Mouse (Mus musculus) layer of hippocampus, adult 11-12 months (tissue): ENCODE measurements around the gene Fam124a.
"Not testable (repeated sequence)": the region's sequence is repeated elsewhere in the genome, so short reads cannot be mapped to it uniquely, and the experiment has no call there.

Experiments used
- DNase-seq: peaks from one replicate; pipeline ENCODE4 v3.0.0; 2022; ENCODE audit warnings: low spot score

Gene Fam124a

DNA sequence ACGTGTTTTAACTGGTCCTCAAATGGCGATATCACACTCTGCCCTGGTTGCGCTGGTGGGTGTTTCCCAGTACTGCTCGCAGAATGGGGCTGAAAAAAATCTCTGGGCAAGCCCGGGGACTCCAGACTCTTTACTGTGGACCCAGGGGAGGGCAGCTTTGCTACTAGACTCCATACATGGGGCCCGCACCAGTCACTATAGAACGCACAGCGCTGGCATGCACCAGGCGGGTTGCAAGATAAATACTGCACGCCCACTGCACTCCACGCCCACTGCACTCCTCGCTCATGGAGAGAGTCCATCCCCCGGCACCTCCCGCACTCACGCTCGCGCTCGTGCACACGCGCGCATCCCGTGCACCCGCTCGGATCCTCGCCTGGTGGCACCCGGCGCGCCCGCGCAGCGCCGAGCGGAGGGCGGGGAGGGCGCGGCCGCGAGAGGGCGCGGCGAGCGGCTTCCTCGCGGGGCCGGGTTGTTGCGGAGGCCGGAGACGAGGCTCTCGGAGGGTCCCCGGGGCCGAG lies at the start of gene Fam124a:
TSS of gene Fam124a (plus strand) at position 429 of the 521 bp plus-strand sequence.
- DNase-seq: peak; percentile 76

DNA sequence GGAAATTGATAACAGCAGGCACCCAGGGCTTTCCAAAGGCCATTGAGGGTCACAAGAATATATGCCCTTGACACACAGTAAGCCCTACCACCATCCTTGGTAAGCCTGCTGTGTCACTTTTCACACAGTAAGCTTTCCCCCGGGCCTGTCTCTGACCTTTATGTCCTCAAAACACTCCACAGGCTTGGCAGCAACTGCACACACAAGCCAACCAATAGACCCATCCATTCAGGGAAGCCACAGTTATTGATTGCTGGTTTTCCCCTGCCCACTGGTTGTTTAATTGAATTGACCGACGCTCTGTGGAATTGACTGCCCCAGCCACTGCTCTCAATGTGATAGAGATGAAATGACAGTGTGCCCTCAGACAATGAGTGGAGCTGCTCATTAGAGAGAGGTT lies 49.3 kb upstream of the Fam124a start:
- DNase-seq: no peak

DNA sequence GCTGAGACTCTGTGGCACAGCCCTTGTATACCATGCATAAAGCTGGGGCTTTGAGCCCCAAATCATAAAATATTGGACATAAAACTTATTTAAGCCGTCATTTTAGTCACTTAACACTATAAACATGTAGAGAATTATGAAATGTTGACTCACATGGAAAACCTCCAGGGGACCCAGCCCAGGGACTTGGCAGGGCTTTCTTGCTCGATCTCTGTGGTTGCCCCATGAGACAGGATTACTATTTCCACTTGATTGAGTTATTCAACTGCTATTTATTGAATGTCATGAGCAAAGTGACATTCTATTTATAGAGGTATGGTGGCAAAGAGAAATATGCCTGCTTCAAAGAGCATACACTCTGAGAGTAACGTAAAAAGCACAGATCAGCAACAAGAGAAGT lies 46.2 kb upstream of the Fam124a start:
- DNase-seq: no peak

DNA sequence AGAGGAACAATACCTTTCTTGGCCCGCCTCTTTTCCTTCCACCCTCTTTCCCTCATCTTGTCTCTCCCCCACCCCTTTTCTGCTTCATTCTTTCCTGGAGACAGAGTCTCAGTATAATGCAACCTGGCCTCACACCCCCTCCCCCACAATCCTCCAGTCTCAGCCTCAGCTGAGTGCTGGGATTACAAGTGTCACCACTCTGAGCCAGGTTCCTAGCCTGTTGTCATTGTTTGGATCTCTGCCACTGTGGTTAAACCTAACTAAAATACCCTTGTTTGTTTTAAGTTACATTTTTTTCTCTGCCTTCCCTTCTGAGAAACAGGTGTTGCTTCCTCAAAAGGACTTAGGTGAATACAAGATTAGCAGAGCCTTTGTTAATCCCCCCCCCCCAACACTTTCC lies 42.7 kb upstream of the Fam124a start:
- no peak for DNase-seq

DNA sequence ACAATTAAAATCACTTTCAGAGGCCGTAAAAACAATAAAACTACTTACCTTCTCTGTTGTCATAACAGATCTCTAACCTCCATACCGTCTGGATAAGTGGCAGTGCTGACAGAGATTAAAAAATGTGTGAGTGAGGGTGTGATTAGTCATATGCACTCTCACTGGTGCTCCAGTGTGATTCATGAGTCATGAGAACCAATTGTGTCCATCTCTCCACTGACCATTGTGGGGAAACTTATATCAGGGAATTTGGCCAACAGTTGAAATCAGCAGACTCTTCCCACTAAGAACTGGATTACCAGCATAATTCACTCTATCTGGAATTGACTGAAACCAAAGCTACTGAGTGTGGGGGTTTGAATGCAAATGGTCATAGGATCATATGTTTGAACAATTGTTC lies 24.6 kb upstream of the Fam124a start:
- no peak for DNase-seq

DNA sequence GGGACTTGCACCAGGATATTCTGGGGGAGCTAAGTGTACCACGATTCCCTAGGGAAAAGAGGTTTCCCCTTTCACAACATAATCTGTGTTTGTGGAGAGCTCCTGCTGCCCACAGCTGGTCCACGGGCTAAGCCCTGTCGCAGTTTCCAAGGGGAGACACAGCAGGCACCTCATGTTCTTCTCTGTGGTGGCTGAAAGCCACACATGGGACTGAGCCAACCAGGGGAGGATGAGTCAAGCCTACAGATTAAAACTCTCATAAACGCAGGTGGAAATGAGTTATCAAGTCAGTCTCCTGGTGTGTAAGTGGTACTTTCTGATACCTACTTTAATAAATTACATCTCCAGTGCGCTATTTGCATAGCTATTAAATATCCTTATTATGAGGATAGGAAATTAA lies 19.4 kb upstream of the Fam124a start:
- DNase-seq: no peak

DNA sequence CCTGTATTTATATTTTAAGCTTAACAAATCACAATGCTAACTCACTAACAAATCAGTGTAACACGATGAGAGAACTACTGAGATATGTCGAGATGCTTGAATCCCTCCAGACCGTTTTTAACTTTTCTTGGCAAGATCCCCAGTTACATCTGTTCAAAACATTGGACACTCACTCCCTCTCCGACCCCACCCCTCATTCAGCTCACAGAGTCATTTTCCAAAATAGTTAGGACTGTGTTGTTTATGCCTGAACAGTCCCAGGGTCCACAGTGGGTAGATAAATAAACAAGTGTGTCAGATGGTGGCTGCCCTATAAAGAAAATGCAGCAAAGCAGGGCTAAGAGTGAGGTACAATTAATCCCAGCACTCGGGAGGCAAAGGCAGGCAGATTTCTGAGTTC lies 18.5 kb upstream of the Fam124a start:
- no peak for DNase-seq

DNA sequence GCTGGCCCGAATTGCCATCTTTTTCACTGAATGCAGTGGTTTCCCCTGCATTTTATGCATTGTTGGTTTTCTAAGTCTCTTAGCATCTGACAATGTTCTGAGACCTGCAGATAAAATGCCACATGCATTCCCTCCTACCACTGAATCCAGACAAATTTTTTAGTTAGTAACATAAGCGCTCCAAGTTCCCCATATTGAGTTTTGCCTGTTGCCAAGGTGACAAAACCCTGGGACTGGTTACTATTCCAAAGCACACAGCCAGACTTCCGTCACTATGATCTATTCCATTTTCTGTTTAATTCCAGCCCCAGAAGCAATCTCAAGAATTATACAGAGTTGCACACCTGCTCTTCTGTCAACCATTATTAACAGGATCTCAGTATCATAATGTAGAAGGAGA lies 15.7 kb upstream of the Fam124a start:
- peak; percentile 44 for DNase-seq

DNA sequence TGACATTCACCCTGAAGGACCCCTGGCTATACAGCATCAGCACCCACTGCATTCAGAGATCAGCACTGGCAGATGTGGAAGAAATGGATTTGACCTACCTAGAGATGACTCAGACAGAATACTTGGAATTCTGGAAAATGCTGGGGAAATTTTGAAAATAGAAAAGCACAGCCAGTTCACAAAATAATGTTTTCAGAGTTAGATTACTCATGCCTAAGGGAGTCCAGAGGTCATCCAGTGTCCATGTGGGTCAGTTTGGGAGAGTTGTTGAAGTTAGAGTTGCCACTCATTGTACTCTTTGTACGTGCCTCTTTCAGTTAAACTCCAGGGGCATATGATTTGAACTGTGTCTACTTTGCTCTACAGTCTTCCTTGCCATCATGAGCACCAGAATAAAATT lies 13.8 kb upstream of the Fam124a start:
- no peak for DNase-seq

DNA sequence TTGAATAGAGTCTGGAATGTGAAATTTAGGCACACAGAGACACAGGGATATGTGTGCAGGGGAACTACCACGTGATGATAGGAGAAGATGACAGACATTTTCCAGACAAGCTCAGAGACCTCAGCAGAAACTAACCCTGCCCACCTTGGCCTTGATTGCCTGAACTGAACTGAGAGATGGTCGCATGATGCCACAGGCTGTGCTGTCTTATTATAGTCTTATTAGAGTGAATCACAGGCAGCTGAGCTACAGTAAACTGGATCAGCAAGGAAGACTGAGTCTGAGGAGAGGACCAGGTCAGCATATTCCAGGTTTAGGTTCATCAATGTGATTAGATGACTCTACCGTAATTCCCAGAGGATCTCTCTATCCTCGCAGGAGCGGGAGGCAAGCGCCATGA lies 9.2 kb upstream of the Fam124a start:
- no peak for DNase-seq

DNA sequence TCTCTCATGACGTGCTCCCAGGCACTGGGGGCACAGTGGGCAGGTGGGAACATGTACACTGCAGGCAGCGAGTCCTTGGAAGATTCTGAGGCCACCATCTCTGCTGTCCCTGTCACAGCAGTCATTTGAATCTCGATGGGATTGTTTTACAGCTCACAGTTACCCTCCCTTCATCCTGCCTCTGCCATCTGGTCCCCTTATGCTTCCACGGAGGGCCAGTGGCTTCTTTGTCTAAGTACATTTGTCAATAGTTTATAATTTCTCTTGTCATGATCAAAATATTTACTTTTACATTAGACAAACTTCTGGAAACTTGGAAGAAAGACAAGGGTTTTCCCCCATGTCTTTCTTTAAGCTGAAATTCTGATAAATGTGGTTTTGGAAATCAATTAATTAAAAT lies 8.8 kb upstream of the Fam124a start:
- DNase-seq: no peak

DNA sequence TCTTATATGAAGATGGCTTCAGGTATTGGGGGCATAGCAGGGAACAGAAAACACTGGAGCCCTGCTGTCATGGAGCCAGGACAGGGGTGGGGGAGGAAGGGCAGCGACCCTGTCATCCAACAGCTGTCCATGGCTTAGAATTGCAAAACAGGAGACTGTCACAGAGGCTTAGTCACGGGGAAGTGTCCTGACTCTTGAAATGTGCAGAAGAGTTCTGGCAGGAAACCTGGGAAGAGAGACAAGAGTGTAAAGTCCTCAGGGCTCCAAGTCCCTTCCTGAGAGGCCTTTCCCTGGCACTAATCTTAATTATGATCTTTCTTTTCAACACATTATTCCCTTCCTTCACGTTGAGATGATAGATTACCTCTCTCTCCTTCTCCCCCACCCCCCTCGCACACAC lies 5.4 kb upstream of the Fam124a start:
- no peak for DNase-seq

DNA sequence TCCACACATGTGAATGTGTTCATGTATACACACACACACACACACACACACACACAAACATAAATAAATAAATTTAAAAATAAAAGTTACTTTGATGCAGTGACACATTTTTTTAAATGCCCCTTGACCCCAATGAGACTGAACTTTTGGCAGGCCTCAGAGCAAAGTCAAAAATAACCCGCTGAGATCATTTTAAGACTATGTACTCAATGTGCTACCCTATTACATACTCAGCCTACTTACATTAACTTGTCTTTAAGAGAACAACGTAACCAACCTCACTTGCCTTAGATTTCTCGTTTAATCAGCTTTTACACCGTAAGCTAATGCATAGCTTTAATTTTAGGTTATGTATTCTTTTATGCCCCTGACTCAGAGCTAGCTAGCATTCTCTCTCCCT lies 2.8 kb upstream of the Fam124a start:
- no peak for DNase-seq

DNA sequence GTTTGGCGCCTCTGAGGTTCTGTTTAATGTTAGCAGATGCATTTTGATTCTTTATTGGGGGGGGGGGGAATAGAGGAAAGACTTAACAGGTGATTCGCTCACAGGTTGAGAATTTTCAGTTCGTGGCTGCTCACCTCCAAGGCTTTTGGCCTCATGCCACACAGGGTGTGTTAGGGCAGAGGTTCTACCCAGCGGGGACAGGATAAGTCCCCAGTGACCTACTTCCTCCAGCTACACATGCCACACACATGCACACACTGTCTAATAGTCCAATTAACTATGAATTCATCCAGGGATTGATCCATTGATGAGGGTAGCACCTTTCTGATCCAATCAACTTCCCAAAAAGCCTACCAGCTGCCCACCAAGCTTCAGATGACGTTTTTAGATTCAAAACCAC lies 1.8 kb upstream of the Fam124a start:
- no peak for DNase-seq

DNA sequence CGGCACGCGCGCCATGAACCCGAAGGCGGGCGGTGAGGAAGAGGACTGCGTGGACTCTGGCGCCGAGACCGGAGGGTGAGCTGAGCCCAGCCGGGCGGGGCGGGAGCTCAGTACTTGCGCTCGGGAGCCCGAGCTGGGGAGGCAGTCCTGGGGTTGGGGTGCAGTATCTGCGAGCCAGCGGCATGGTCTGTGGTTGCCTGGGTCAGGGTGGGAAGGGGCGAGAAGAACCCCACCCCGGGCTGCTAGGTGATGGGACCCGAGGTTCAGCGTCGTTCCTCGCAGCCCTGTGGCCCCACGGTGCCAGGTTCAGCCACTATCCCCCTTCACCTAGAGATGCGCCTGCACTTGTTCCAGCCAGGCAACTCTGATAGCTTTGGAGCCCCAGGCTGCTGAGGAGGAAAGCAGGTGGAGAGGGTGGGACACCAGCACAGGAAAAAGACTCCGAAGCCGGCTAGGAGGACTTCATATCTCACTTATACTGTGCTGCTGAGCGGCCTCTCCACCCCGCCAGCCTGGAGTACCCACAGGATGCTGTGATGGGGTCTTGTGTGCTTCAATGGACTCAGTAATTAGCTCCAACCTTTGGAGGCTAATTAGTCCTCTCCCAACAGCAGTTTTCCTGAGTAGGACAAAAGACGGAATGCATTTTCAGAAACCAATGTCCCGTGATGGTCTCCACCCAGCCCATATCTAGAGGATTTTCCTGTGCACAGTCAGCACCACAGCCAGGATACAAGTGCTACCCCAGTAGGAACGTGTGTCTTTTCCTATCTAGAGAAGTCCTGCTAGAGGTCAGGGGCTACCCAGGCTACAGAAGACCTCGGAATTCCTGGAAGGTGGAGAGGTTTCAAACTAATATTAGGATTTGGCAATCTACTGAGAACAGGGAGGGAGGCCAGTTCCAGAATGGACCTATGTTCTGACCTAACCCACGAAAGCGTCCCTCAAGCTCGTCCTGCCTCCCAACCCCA lies 588 bp downstream of the Fam124a start:
- DNase-seq: no peak

DNA sequence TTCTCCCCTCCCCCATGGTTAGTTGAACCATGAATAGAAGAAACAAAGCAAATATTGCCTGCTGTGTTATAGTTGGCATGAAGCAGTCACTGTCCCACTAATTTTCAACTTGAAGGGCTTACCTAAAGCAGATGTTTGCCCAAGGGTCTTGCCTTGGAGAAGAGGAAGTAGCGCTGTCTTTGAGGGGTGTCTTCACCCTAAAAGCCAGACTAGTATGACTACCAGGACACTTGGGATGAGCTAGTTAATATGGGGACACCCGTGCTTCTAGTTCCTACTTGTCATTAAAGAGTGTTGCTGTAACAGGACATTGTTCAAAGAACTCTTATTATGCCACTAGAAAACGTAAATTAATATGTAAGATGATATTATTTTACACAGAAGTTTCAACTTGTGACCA lies 1.6 kb downstream of the Fam124a start:
- no peak for DNase-seq

DNA sequence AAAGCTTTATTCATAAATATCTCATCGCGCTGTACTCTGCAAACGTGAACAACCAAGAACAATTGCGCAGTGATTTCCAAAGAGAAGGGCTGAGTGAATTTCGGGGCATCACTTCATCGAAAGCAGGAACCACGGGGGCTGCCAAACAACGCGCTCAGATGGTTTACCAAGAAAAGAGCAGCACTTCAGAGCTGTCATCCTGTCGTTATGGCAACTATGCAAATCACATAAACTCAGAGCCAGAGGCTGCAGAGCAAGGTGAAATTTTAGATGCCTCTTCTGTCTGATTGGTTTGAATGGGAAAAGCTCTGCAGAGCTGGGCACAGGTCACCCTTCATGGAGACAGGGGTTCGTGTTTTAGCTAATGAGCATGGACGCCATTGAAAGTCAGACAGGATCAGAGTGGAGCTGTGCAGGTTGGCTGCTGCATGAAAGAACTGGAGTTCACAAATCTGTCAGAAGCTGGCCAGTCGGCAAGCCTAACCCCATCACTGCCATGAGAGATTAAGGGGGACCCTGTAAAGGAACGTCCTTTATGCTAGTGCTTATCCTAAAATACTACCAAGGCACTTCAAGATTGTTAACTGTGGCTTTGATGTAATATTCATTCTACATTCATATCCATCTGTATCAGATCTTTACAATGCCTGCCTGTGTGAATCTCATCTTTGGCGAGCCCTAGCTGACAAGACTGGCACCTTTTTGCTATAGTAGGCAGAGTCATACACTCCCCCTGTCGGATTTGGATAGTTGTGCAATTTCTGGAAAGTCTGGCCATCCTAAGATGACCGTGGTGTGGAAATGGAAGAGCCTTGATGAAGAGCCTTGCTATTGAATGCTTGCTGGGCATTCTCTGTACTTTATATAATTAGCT lies 6.6 kb downstream of the Fam124a start:
- DNase-seq: peak; percentile 60

DNA sequence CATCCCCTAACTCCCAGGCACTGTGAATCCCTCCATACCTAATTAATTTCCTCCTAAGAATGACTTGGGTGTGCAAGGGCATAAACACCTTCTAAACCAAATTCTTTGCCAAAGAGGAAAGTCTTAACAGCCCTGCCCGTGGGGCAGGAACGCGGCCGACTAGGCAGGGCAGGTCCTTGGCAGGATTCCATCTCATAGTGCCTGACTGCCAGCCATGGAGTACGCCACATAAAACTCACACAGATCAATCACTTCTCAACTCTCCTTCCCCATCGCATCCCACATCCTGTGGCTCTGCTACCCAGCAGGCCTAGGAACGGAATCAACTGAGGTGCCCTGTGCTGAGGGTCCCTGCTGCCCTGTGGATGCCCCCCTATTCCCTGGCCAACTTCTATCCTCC lies 8.1 kb downstream of the Fam124a start:
- no peak for DNase-seq

DNA sequence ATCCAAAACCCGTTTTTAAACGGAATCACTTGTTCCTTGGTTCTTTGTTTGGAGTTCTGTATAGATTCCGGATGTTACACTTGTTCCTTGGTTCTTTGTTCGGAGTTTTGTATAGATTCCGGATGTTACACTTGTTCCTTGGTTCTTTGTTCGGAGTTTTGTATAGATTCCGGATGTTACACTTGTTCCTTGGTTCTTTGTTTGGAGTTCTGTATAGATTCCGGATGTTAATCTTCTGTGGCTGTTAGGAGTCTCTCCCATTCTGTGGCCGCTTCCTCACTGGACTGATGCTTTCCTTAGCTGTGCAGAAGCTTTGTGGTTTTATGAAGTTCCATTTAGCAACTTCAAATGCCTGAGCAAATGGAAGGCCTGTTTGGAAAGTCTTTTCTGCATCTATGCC lies 11.3 kb downstream of the Fam124a start, which contains the start of gene Gm4131:
TSS of gene Gm4131 (minus strand) at position 101 of the 400 bp plus-strand sequence.
- not testable (repeated sequence) for DNase-seq

DNA sequence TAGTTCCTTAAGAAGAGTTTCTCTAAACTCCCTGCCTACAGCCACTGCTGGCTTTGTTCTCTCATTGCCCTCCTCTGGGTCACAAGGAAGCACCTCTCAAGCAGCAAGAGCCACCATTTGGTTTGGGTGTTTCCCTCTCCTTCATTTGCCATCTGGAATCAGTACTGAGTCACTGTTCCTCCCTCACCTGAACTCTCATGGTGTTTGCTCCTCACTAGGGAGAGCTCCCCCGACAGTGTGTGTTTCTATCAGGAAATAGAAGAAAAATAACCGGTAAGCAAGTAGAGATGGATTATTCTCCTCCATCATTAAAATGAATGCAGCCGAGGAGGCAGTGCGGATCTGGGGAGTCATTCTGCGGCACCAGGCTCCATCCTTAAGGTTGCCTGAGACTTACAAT lies 13.9 kb downstream of the Fam124a start:
- no peak for DNase-seq

DNA sequence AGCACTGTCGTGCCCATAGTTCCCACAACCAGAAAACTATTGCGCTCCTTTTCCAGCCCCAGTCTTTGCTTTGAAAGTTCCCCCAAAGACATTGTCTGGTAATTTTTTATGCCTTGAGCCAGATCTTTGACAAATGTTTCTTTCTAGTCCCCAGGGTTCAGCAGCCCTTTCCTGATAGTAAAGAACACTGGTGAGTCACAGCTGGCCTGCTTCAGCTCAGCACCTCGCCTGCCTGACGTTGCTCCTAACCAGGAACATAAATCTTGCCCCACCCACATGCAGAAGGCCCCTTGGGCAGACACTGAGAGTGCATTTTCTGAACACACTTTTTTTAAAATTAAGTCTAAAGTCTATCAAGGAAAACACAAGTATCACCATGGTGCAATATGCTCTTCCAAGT lies 14.8 kb downstream of the Fam124a start:
- no peak for DNase-seq

DNA sequence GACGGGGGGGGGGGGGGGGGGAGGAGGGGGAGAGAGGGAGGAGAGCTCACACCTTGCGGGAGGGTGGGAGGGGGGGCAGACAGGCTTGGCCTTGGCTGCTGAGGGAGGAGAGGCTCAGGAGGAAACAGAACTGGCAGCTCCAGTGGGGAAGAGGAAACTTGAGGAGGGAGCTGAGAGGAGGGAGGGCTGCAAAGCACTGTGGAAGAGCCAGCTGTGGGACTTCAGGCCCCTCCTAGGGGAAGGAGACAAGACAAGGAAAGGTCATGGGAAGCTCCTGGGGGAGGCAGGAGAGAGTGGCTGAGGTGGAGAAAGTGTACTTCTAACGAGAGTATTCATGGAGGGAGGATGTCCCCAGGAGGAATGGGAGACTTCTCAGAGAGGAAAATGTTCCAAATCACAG lies 17.9 kb downstream of the Fam124a start:
- DNase-seq: no peak

DNA sequence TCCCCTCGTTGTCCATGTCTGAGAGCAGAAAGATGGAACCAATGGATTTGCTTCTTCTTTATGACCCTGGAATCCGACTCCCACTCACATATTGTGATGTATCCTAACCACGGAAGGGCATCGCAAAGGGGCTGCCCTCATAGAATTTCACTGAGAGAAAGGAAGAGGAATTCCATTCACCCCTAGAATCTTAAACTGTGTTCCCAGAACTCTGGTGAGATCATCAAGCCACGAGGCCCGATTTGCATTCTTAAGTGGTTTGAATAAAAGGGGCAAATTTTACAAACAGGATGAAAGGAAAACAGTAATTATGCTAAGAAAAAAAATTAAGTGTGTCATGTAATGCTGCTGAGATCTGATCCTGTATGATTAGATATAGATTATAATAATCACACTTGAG lies 19.4 kb downstream of the Fam124a start:
- DNase-seq: no peak
